Mouse (Mus musculus) G1E (cell line): Measurements from ENCODE around the gene St5.

Source experiments
- CTCF ChIP-seq: IDR thresholded peaks from 2 replicates; pipeline ENCODE4 v1.5.1; 2012; ENCODE audit warnings: low read depth, low read length, inconsistent platforms, mixed read lengths
- GATA1 ChIP-seq: IDR thresholded peaks from 2 replicates; pipeline ENCODE4 v1.6.1; 2012; ENCODE audit warnings: borderline replicate concordance, low read length, inconsistent platforms, mixed read lengths
- POLR2AphosphoS5 ChIP-seq: IDR thresholded peaks from 2 replicates; pipeline ENCODE4 v1.6.1; 2012; ENCODE audit warnings: low read depth, low read length, inconsistent platforms; ENCODE audit not compliant: insufficient replicate concordance

- TF ChIP-seq CTCF, result no peak
- no peak for TF ChIP-seq GATA1
- TF ChIP-seq POLR2AphosphoS5, result no peak
These were observed 141.8 kb downstream of the St5 start for GRCm38 (mm10) chr7:109561466-109562153.
